Mouse (Mus musculus): ENCODE results near the gene Fam180a. TPM values are rescaled to one million over a fixed set of nuclear protein-coding genes. Genes with fewer than 3 reads are reported as not detected.

The Fam180a gene
- total RNA-seq, 2 experiments from 2014 or later, result 0.43 TPM

Other genes starting within 250 kb of the Fam180a start
- gene Cnot4, start 192.4 kb downstream of the Fam180a start, total RNA-seq (2021), result 10 to 100 TPM; 22.2 to 24.7 TPM
- gene Nup205, start 148.7 kb downstream of the Fam180a start, total RNA-seq (2021), result 10 to 100 TPM; 44.6 to 47.8 TPM
- gene Slc13a4, start 18.0 kb downstream of the Fam180a start, total RNA-seq (2021), result under 1 TPM; 0.14 to 0.19 TPM
- 10 to 100 TPM; 80.0 to 83.2 TPM for gene Mtpn, start 213.7 kb upstream of the Fam180a start, total RNA-seq (2021)